Mouse (Mus musculus) hindbrain, embryonic 12.5 days (tissue): ENCODE results near the gene Gm5089. TPM values are rescaled to one million over a fixed set of nuclear protein-coding genes. Genes with fewer than 3 reads are reported as not detected.
A peak's percentile ranks its signal among the peaks of the same experiment; 100 is the strongest.

ENCODE experiments used
- ATAC-seq: fragments of 200-750 bp; cut with Nextera tagmentation; 2 replicates; pipeline ENCODE4 v1.8.0; 2017; ENCODE audit warnings: moderate TSS enrichment; ENCODE audit not compliant: low FRiP score
- H3K27ac ChIP-seq: fragments of 300-500 bp; sonication (generic); 2 replicates; pipeline ENCODE4 v1.5.1; 2016; ENCODE audit warnings: mild to moderate bottlenecking
- H3K27me3 ChIP-seq: fragments of 300-500 bp; sonication (generic); 2 replicates; pipeline ENCODE4 v1.6.1; 2016; ENCODE audit warnings: mild to moderate bottlenecking
- H3K36me3 ChIP-seq: fragments of 300-500 bp; sonication (generic); 2 replicates; pipeline ENCODE4 v1.6.1; 2016; ENCODE audit warnings: mild to moderate bottlenecking
- H3K4me1 ChIP-seq: fragments of 300-500 bp; sonication (generic); 2 replicates; pipeline ENCODE4 v1.6.1; 2016
- H3K4me2 ChIP-seq: fragments of 300-500 bp; sonication (generic); replicated peaks from 2 replicates; pipeline ENCODE4 v1.6.1; 2016; ENCODE audit warnings: mild to moderate bottlenecking
- H3K4me3 ChIP-seq: fragments of 300-500 bp; sonication (generic); 2 replicates; pipeline ENCODE4 v1.5.1; 2016; ENCODE audit warnings: mild to moderate bottlenecking
- H3K9ac ChIP-seq: fragments of 300-500 bp; sonication (generic); 2 replicates; pipeline ENCODE4 v1.6.1; 2016; ENCODE audit warnings: mild to moderate bottlenecking, moderate library complexity
- H3K9me3 ChIP-seq: fragments of 300-500 bp; sonication (generic); replicated peaks from 2 replicates; pipeline ENCODE4 v1.6.1; 2016; ENCODE audit warnings: mild to moderate bottlenecking
- WGBS: fragments of 180-500 bp; shearing (Covaris S2); methylation state at CpG from one replicate; pipeline ENCODE4 v1.1.7; 2016; 5-methylcytosine and 5-hydroxymethylcytosine counted together
- polyA plus RNA-seq: library from polyadenylated mRNA; unstranded; fragments of >200 nt; fragmentation: Nextera tagmentation; extraction: Ambion mirVana; gene quantifications from 2 replicates; pipeline ENCODE4 v1.2.1, GENCODE M21; 2016

Gm5089 gene
- polyA plus RNA-seq, 1 experiment from 2014 or later = 4.0 TPM

- Histone ChIP-seq H3K9me3 (no peaks in the 10 kb centered on the region), H3K36me3 (no peaks in the 10 kb centered on the region), H3K27ac (no peak overlapping the region; the same call in 1 of the 2 replicates), H3K9ac (0 out of 2 replicates have a peak overlapping the region, but pooled peaks have one; percentile 45), H3K4me3 (0 out of 2 replicates have a peak overlapping the region, but pooled peaks have one; percentile 20), H3K27me3 (peaks cover 67% of the 10 kb centered on the region), H3K4me2 (peak overlapping the region; percentile 52), H3K4me1 (peaks cover 17% of the 10 kb centered on the region)
- ATAC-seq = no peak
- WGBS = 10% methylated on average over 4 of the region's 4 CpGs
These were observed 33.5 kb upstream of the Gm5089 start for GRCm38 (mm10) chr14:122484458-122484843.

- Histone ChIP-seq H3K27me3 (peaks cover 63% of the 10 kb centered on the region), H3K4me3 (0 out of 2 replicates have a peak overlapping the region, but pooled peaks have one; percentile 20), H3K4me2 (peak overlapping the region; percentile 52), H3K9me3 (no peaks in the 10 kb centered on the region), H3K9ac (no peak overlapping the region; the same call in 1 of the 2 replicates), H3K4me1 (peaks cover 17% of the 10 kb centered on the region), H3K27ac (peak overlapping the region; percentile 78; the same call in 1 of the 2 replicates), H3K36me3 (no peaks in the 10 kb centered on the region)
- ATAC-seq = no peak
- 4% methylated on average over 18 of the region's 18 CpGs for WGBS
These were observed 32.9 kb upstream of the Gm5089 start for GRCm38 (mm10) chr14:122483556-122484421.

- Histone ChIP-seq H3K9me3 (no peaks in the 10 kb centered on the region), H3K4me1 (peaks cover 17% of the 10 kb centered on the region), H3K4me3 (peak overlapping the region; percentile 32), H3K4me2 (peak overlapping the region; percentile 52), H3K36me3 (no peaks in the 10 kb centered on the region), H3K9ac (peak overlapping the region; percentile 69), H3K27me3 (peaks cover 70% of the 10 kb centered on the region), H3K27ac (peak overlapping the region; percentile 78)
- no peak for ATAC-seq
- 3% methylated on average over 5 of the region's 5 CpGs for WGBS
These were observed 32.1 kb upstream of the Gm5089 start for GRCm38 (mm10) chr14:122483024-122483385.

GRCm38 (mm10) chr14:122482081-122483023 lies 31.4 kb upstream of the Gm5089 start:
- ATAC-seq = peak; percentile 55
- Histone ChIP-seq H3K4me1 (peaks cover 17% of the 10 kb centered on the region), H3K4me3 (peak overlapping the region; percentile 32), H3K36me3 (no peaks in the 10 kb centered on the region), H3K9ac (peak overlapping the region; percentile 69), H3K9me3 (no peaks in the 10 kb centered on the region), H3K27me3 (peaks cover 70% of the 10 kb centered on the region), H3K27ac (peak overlapping the region; percentile 78), H3K4me2 (peak overlapping the region; percentile 52)
- under 1% methylated on average over 36 of the region's 38 CpGs for WGBS

- H3K27ac ChIP-seq = peak overlapping the region; percentile 78
- ATAC-seq = 0 out of 2 replicates have a peak, but pooled peaks have one; percentile 13
- peak overlapping the region; percentile 32 for H3K4me3 ChIP-seq
- H3K36me3 ChIP-seq = no peaks in the 10 kb centered on the region
- peak overlapping the region; percentile 52 for H3K4me2 ChIP-seq
- WGBS = 4% methylated on average over 15 of the region's 15 CpGs
- peak overlapping the region; percentile 69 for H3K9ac ChIP-seq
- H3K4me1 ChIP-seq = peaks cover 17% of the 10 kb centered on the region
- H3K9me3 ChIP-seq = no peaks in the 10 kb centered on the region
- peaks cover 65% of the 10 kb centered on the region for H3K27me3 ChIP-seq
These were observed 30.3 kb upstream of the Gm5089 start for GRCm38 (mm10) chr14:122481181-122481580.

- Histone ChIP-seq H3K36me3 (no peaks in the 10 kb centered on the region), H3K4me3 (peak overlapping the region; percentile 32), H3K4me1 (peaks cover 22% of the 10 kb centered on the region), H3K9me3 (no peaks in the 10 kb centered on the region), H3K27ac (0 out of 2 replicates have a peak overlapping the region, but pooled peaks have one; percentile 78), H3K9ac (peak overlapping the region; percentile 69), H3K4me2 (peak overlapping the region; percentile 52), H3K27me3 (peaks cover 65% of the 10 kb centered on the region)
- no peak for ATAC-seq
- 7% methylated on average over 2 of the region's 2 CpGs for WGBS
These were observed 29.4 kb upstream of the Gm5089 start for GRCm38 (mm10) chr14:122480355-122480754.

GRCm38 (mm10) chr14:122479461-122480109 lies 28.7 kb upstream of the Gm5089 start:
- Histone ChIP-seq H3K9me3 (no peaks in the 10 kb centered on the region), H3K4me1 (peaks cover 23% of the 10 kb centered on the region), H3K27ac (no peak overlapping the region), H3K27me3 (peaks cover 64% of the 10 kb centered on the region), H3K9ac (peak overlapping the region; percentile 49; the same call in 1 of the 2 replicates), H3K4me2 (peak overlapping the region; percentile 52), H3K36me3 (no peaks in the 10 kb centered on the region), H3K4me3 (peak overlapping the region; percentile 30)
- ATAC-seq = no peak
- 10% methylated on average over 17 of the region's 17 CpGs for WGBS

GRCm38 (mm10) chr14:122478574-122479011 lies 27.7 kb upstream of the Gm5089 start:
- peak overlapping the region; percentile 72 for H3K4me3 ChIP-seq
- H3K36me3 ChIP-seq = no peaks in the 10 kb centered on the region
- peak overlapping the region; percentile 98 for H3K27ac ChIP-seq
- H3K9me3 ChIP-seq = no peaks in the 10 kb centered on the region
- peak overlapping the region; percentile 56 for H3K4me2 ChIP-seq
- no peak for ATAC-seq
- peak overlapping the region; percentile 93 for H3K9ac ChIP-seq
- H3K4me1 ChIP-seq = peaks cover 29% of the 10 kb centered on the region
- H3K27me3 ChIP-seq = peaks cover 61% of the 10 kb centered on the region
- WGBS = under 1% methylated on average over 22 of the region's 22 CpGs

- no peaks in the 10 kb centered on the region for H3K36me3 ChIP-seq
- H3K4me3 ChIP-seq = peak overlapping the region; percentile 72
- no peaks in the 10 kb centered on the region for H3K9me3 ChIP-seq
- peak overlapping the region; percentile 56 for H3K4me2 ChIP-seq
- no peak for ATAC-seq
- H3K27ac ChIP-seq = peak overlapping the region; percentile 98
- H3K4me1 ChIP-seq = peaks cover 34% of the 10 kb centered on the region
- WGBS = 3% methylated on average over 9 of the region's 9 CpGs
- H3K27me3 ChIP-seq = peaks cover 63% of the 10 kb centered on the region
- peak overlapping the region; percentile 93 for H3K9ac ChIP-seq
These were observed 27.2 kb upstream of the Gm5089 start for GRCm38 (mm10) chr14:122477971-122478573.

- H3K27me3 ChIP-seq = peaks cover 63% of the 10 kb centered on the region
These were observed 26.4 kb upstream of the Gm5089 start for GRCm38 (mm10) chr14:122477261-122477671.

GRCm38 (mm10) chr14:122476822-122477215 lies 25.9 kb upstream of the Gm5089 start:
- Histone ChIP-seq H3K4me2 (peak overlapping the region; percentile 56), H3K27ac (peak overlapping the region; percentile 98), H3K4me3 (peak overlapping the region; percentile 72), H3K27me3 (peaks cover 59% of the 10 kb centered on the region), H3K9me3 (no peaks in the 10 kb centered on the region), H3K9ac (peak overlapping the region; percentile 93), H3K4me1 (peaks cover 32% of the 10 kb centered on the region), H3K36me3 (no peaks in the 10 kb centered on the region)
- ATAC-seq = no peak
- WGBS = under 1% methylated on average over 18 of the region's 18 CpGs

More at GRCm38 (mm10) chr14:122477261-122477671, 26.4 kb upstream of the Gm5089 start:
- peaks cover 32% of the 10 kb centered on the region for H3K4me1 ChIP-seq
- H3K4me3 ChIP-seq = peak overlapping the region; percentile 72
- H3K4me2 ChIP-seq = peak overlapping the region; percentile 56
- H3K9ac ChIP-seq = peak overlapping the region; percentile 93
- H3K9me3 ChIP-seq = no peaks in the 10 kb centered on the region
- no peak for ATAC-seq
- peak overlapping the region; percentile 98 for H3K27ac ChIP-seq
- no peaks in the 10 kb centered on the region for H3K36me3 ChIP-seq
- WGBS = under 1% methylated on average over 20 of the region's 20 CpGs
